Mouse (Mus musculus) urinary bladder, postnatal 14 days (tissue): ENCODE data around the gene Nup98.

ENCODE experiments used
- DNase-seq: peaks from one replicate; pipeline ENCODE4 v3.0.0; 2021; ENCODE audit warnings: low spot score

Gene Nup98

GRCm38 (mm10) chr7:102229814-102230213 lies 19.8 kb upstream of the Nup98 start:
- DNase-seq, result no peak

- no peak for DNase-seq
Measured at GRCm38 (mm10) chr7:102228049-102228670, 18.2 kb upstream of the Nup98 start.

DNA sequence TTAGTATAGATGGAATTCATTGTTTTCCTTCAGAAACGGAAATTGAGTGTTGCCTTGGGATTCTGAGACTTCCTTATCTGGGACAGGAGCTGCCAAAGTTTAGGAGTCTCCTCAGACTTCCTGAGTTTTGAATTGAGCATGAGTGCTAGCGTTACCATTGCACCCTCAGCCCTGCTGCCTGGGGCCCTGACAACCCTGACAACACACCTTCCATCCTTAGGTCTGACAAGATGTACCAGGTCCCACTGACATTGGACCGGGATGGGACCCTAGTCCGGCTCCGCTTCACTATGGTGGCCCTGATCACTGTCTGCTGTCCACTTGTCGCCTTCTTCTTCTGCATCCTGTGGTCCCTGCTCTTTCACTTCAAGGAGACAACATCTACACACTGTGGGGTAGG lies 16.1 kb upstream of the Nup98 start:
- no peak for DNase-seq

DNA sequence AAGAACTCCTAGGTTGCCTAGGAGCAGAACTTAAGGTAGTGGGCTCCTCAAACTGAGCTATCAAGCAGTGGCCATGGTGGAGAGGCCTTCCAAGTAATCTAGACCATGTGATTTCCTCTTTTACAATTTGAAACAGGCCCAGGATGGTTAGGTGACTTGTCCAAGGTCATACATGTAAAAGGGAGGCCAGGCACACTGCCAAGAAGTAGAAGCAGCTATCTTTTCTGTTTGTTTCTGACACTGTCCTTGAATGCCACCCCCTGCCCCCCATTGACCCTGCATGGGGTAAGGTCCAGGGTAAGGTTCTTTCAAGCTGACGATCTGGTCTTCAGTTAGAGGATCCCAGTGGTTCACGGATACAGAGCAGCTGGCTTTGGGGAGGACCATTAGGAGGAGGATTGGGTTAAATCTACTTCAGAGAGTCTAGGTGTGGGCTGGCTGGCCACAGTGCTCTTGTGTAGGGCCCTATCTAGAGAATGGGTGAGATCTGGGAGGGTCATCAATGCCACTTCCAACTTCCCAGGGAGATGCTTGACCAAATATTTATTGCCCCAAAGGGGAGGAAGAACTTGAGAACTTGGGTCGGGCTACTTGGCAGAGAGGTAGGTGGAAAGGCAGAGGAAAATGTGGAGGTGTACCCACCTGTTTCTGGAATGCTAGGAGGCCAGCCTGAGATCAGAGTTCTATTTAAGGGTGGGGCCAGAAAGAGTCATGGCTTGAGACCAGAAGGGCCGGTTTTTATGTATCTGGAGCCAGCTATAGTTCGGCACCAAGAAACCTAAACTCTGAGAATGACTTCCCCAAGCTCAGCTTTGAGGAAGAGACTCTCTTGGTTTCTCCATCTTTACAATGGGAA lies 14.1 kb upstream of the Nup98 start:
- peak; percentile 53 for DNase-seq

GRCm38 (mm10) chr7:102222830-102223556 lies 13.0 kb upstream of the Nup98 start:
- peak; percentile 77 for DNase-seq

- DNase-seq, result peak; percentile 47
Measured at GRCm38 (mm10) chr7:102222336-102222735, 12.4 kb upstream of the Nup98 start.

GRCm38 (mm10) chr7:102221899-102222298 lies 11.9 kb upstream of the Nup98 start:
- no peak for DNase-seq

GRCm38 (mm10) chr7:102211071-102211470 lies 1.1 kb upstream of the Nup98 start:
- DNase-seq, result no peak

DNA sequence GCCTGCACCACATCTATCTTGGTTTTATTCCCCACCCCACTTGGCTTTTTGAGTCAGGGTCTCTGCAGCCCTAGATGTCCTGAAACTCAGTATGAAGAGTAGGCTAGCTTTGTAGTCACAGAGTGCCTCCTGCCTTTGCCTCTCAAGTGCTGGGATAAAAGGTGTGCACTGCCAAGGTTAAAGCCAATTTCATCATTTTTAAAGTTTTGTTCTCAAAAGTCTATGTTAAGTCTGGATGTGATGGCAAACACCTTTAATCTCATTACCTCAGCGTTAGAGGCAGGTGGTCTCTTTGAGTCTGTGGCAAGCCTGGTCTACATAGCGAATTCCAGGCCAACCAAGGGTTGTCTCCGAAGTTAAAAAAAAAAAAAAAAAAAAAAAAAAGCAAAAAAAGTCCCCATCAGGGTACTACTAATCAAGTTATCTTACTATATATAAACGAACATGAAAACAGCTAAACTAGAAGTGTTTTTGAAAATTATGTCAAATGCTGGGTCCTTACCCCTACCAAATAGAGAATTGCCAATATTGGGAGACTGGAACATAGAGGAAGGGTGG lies 1.1 kb downstream of the Nup98 start:
- no peak for DNase-seq

DNA sequence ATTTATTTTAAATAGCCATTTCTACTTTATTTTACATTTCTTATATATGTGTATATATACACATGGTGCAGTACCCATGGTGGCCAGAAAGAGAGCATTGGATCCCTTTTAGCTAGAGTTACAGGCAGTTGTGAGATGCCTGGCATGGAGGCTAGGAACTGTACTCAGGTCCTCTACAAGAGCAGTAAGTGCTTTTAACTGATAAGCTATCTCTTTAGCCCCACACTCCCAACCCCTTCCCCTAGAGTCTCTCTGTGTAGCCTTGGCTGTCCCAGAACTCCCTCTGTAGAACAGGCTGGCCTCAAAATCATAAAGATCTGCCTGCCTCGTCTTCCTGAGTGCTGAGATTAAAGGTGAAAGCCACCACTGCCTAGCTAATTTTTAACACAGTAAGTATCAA lies 4.3 kb downstream of the Nup98 start:
- no peak for DNase-seq

DNA sequence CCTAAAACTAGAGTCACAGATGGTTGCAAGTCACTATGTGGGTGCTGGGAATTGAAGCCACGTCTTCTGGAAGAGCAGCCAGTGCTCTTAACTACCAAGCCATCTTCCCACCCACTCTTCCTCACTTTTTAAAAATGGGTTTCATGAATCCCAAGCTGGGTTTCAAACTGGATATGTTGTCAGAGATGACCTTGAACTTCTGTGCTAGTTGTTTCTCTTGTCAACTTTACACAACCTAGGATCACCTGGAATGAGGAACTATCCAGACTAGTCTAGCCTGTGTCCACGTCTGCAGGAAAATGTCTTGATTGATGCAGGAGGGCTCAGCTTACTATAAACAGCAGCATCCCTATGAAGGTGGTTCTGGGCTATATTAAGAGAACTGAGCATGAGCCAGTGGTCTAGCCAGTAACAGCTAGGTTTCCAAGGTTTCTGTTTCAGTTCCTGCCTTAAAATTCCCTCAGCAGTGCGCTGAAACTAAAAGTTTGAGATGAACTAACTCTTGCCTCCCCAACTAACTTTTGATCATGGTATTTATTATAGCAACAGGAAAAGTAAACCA lies 5.6 kb downstream of the Nup98 start:
- no peak for DNase-seq

DNA sequence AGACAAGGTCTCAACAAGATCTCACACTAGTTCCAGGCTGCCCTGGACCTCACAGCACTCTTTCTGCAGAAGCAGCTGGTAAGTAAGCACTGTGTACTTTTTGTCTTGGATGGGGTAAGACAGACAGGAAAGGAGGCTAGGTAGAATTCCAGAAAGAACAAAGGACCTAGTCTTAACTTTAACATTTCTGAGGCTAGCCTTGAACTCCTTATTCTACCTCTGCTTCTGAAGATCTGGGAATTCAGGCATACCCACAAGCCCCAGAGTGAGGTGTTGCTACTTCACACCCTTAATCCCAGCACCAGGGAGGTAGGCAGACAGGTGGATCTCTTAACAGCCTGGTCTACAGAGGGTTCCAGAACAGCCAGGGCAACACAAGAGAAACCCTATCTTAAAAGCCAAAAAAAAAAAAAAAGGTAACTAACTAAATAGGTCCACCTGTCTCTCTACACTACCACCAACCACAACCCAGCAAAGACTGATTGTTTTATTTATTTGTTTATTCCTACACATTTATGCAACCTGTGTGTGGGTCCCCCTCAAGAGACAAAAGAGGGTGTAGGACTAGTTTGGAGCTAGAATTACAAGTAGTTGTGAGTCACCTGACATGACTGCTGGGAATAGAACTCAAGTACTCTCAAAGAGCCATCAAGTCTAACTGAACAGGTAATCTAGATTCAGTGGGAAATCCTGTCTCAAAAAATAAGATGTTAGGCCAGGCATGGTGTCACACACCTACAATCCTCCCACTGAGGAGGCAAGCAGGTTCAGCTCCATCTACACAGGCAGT lies 8.8 kb downstream of the Nup98 start:
- no peak for DNase-seq

DNA sequence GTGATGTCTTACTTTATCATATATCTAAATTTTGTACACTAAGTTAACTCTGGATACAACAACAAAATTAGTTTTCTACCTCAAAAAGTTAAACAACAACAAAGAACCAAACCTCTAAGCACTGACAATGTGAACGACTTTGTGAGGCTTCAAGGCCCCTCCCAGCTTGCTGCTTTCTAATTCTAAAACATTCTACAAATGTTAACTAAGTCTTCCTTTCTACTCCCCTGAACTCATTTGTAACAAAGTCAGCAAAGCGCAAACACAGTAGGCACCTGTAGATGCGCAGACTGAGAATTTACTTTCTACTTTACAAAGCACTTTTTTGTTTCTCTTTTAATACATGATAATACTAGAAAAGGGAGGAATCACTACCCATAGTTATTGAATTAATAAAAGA lies 9.4 kb downstream of the Nup98 start:
- no peak for DNase-seq

DNA sequence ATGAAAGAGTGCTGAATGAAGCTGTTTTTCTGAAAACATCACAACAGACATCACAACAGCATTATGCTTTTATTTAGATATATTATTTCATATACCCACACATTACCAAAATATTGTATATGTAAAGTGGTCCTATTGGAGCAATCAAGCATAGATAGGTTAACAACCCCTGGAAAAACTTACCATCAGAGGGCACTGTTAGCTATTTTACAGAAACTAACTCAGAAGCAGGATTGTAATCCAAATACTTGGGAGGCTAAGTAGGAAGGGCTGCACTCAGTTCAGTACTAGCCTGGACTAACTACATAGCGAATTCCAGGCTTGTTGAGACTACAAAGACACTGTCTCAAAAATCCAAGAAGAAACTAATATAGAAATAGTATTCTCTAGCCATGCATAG lies 17.6 kb downstream of the Nup98 start:
- no peak for DNase-seq

- DNase-seq, result no peak
Measured at GRCm38 (mm10) chr7:102183849-102184248, 26.1 kb downstream of the Nup98 start.

GRCm38 (mm10) chr7:102170300-102170699 lies 39.7 kb downstream of the Nup98 start:
- no peak for DNase-seq

- no peak for DNase-seq
Measured at GRCm38 (mm10) chr7:102153691-102154090, 56.3 kb downstream of the Nup98 start.

DNA sequence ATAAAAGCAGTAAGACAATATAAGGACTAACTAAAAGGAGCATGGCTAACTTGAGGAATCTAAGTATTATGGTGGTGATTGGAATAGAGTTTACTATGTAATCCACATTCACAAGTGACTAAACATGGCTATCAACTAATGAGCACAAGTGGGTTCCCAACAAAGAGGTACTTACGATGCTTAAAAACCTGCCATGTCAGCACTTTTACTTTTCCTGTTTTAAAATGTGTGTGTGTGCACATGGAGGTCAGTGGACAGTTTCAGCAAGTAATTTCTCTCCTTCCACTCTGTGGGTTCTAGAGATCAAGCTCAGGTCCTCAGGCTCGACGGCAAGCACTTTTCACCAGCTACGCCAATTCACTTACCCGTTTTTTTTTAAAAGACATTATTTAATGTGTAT lies 72.1 kb downstream of the Nup98 start:
- DNase-seq, result no peak

- peak; percentile 18 for DNase-seq
Measured at GRCm38 (mm10) chr7:102137464-102137863, 72.5 kb downstream of the Nup98 start.

DNA sequence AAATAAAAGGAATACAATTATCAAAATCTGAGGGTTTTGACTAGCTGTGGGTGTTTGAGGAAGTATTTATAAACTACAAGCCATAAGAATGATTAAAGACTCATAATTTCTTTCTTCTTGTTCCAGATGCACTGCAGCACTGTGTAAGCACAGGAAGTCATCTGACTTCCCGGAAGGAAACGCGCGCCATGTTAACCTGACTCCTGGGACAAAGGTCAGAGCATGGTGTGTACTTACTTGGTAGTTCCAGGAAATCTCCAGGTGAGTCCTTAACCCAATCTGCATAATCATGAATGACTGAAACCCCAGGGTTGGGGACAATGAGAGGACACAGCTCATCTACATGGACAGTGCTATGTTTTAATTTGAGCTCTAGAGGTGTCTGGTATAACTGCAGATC lies 77.6 kb downstream of the Nup98 start:
- DNase-seq, result no peak

DNA sequence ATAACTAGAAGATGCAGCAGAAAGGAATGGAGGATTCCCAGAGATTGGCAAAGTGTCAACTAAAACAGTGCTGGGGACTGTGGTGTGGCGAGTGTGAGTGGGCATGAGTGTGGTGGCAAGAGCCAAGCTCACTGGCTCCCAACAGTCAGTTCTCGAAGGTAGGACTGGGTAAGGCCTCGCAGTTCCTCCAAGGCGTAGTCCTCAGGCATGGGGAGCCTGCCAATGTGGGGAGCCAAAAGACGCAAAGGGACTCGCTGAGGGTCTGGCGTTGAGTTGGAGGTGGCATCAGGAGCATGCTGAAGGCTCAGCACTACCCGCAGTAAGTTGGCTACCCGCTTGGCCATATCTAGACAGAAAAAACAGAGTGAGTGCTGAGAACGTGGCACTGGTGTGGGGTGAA lies 89.7 kb downstream of the Nup98 start:
- DNase-seq, result no peak

GRCm38 (mm10) chr7:102117382-102117781 lies 92.6 kb downstream of the Nup98 start:
- DNase-seq, result no peak
